Mouse (Mus musculus) erythroid progenitor cell, adult 5-6 weeks (primary cell): ENCODE data around the gene Gfy. TPM values are rescaled to one million over a fixed set of nuclear protein-coding genes. Genes with fewer than 3 reads are reported as not detected.
"Not testable (repeated sequence)": the region's sequence is repeated elsewhere in the genome, so short reads cannot be mapped to it uniquely, and the experiment has no call there.

Source experiments
- ATAC-seq: replicated peaks from 2 replicates; pipeline ENCODE4 v1.8.0; 2016; ENCODE audit warnings: moderate number of reproducible peaks, mild to moderate bottlenecking, moderate TSS enrichment, inconsistent platforms; ENCODE audit not compliant: poor library complexity, low FRiP score, severe bottlenecking
- total RNA-seq, 2 experiments: library from RNA; stranded (forward) in 1 of 2; stranded (reverse) in 1 of 2; fragments of 150-400 nt in 1 of 2; fragments of 186-747, 209-891 nt in 1 of 2; gene quantifications; 2 replicates each; pipeline versions ENCODE4 v1.2.3 to v1.2.4; 2015 to 2017; ENCODE audit warnings: low replicate concordance in 2 of 2

Gfy gene
- total RNA-seq, 2 experiments from 2014 or later, result not detected

- no peak for ATAC-seq
These were observed 4.6 kb downstream of the Gfy start for GRCm38 (mm10) chr7:45174567-45175280.

GRCm38 (mm10) chr7:45173772-45174171 is 5.6 kb downstream of the Gfy start:
- ATAC-seq, result not testable (repeated sequence)

- ATAC-seq, result peak; percentile 59
These were observed 6.4 kb downstream of the Gfy start for GRCm38 (mm10) chr7:45172974-45173373.

GRCm38 (mm10) chr7:45169495-45169894 is 9.9 kb downstream of the Gfy start:
- ATAC-seq, result no peak

- ATAC-seq, result no peak
These were observed 10.7 kb downstream of the Gfy start for GRCm38 (mm10) chr7:45168656-45169055.

- no peak for ATAC-seq
These were observed 11.5 kb downstream of the Gfy start for GRCm38 (mm10) chr7:45167761-45168445.

GRCm38 (mm10) chr7:45166950-45167401 is 12.4 kb downstream of the Gfy start:
- ATAC-seq, result no peak

GRCm38 (mm10) chr7:45165701-45166100 is 13.7 kb downstream of the Gfy start:
- ATAC-seq, result no peak

GRCm38 (mm10) chr7:45164833-45165232 is 14.5 kb downstream of the Gfy start:
- ATAC-seq, result no peak

GRCm38 (mm10) chr7:45163735-45164490 is 15.5 kb downstream of the Gfy start, which contains the start of gene Slc17a7:
Slc17a7 (plus strand) TSS chr7:45163949.
- ATAC-seq, result peak; percentile 47; the same call in 1 of the 2 replicates

- ATAC-seq, result no peak
These were observed 16.3 kb downstream of the Gfy start for GRCm38 (mm10) chr7:45162996-45163615.

GRCm38 (mm10) chr7:45162551-45162950 is 16.8 kb downstream of the Gfy start:
- ATAC-seq, result 0 out of 2 replicates have a peak, but pooled peaks have one; percentile 1

- peak; percentile 83 for ATAC-seq
These were observed 17.5 kb downstream of the Gfy start for GRCm38 (mm10) chr7:45161612-45162473.

- ATAC-seq, result no peak
These were observed 18.5 kb downstream of the Gfy start for GRCm38 (mm10) chr7:45160866-45161265.

- no peak for ATAC-seq
These were observed 19.0 kb downstream of the Gfy start for GRCm38 (mm10) chr7:45160316-45160800.

GRCm38 (mm10) chr7:45158991-45159390 is 20.4 kb downstream of the Gfy start:
- no peak for ATAC-seq

GRCm38 (mm10) chr7:45157459-45157858 is 21.9 kb downstream of the Gfy start:
- ATAC-seq, result no peak

- no peak for ATAC-seq
These were observed 23.2 kb downstream of the Gfy start for GRCm38 (mm10) chr7:45156206-45156605.

- no peak for ATAC-seq
These were observed 23.8 kb downstream of the Gfy start for GRCm38 (mm10) chr7:45155590-45155989.
